Mouse (Mus musculus) urinary bladder, postnatal 14 days (tissue): ENCODE results near the gene Fbxo41.

Source experiments
- DNase-seq: peaks from one replicate; pipeline ENCODE4 v3.0.0; 2021; ENCODE audit warnings: low spot score

Fbxo41 gene

DNA sequence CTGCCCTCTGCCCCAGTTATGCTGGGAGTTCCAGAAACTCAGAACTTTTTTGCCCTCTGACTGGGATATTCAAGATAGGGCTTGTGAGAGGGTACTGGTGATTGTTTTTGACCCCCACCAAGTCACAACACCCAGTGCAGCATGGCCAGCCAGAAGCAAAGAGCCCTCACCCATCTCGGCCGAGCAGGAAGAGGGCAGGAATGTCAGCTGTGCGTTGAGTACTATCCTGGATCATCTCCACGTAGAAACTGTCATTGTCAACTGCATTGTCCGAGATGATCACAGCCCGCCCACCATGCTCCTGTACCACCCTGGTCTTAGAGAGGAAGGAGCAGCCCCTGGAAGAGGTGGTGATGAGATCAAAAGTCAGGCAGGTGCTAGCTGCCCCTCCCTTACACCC lies 55.4 kb downstream of the Fbxo41 start:
- no peak for DNase-seq

DNA sequence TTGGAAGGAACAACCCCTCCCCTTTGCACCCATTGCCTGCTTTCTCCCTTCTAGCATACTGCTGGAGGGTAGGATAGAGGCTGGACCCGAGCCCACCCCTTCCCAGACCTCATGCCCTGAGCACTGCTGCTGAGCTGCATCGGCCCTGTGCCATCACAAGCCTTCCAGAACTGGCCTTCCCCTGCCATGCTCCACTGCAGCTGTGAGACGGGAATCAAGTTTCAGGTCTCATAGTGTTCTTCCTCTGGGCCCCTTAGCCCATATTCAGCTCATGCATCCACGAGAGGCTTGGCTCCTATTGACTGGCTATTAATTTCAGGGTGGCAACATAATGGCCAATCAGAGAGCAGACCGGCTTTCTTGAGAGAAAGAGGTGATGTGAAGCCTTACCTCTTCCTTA lies 57.5 kb downstream of the Fbxo41 start:
- no peak for DNase-seq

DNA sequence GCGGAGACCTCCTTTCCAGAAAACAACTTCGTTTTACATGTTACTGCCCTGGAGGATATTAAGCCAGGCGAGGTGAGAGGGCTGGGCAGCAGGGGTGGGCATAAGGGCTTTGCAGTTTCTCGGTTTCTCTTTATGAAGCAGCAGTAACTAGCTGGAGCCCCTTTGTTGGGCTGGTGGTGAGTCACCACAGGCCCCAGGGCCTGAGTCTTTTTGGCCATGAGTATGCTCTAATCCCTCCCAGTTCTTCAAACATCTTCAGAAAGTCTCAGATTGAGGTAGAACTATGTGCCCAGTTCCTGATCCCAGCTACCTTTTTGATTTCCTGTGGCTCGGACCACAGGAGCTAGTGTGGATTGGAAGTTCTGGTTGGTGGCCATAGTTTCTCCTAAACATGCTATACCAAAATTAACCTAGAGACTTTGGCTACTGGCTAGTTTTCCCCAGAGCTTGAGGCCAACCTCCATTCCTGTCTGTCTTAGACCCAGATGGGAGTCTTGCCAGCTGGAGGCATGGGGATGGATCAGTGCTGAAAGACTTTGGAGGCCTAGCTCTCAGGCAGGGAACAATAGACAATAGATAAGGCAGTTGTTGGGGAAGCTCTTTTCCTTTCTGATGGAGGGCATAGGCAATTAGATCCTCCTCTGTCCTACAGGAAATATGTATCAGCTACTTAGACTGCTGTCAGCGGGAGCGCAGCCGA lies 58.4 kb downstream of the Fbxo41 start:
- DNase-seq: no peak

DNA sequence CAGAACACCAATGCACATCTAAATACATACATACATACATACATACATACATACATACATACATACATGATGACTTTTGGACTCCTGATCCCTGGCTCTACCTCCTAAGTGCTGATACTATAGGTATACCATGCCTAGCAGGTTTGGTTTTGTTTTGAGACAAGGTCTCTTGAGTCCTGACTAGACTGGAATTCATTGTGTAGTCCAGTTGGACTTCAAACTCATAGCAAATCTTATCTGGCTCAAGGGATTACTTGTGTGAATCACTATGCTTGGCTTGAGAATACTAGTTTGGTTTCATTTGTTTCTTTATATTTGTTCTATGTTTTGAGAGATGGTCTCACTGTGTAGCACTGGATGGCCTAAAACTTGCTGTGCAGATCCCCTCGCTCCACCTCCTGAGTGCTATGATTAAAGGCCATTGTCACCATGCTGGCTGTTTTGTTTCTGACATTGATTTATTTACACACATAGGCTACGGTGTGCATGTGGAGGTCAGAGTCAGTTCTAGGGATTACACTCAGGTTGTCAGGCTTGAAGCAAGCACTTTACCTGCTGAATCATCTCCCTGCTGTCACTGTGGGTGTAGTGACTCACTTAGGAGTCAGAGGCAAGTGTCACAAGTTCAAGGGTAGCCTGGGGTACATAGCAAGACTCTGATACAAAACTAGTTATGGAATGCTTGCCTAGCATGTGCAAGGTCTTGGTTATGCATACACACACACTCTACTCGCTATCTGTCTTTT lies 59.1 kb downstream of the Fbxo41 start:
- no peak for DNase-seq

DNA sequence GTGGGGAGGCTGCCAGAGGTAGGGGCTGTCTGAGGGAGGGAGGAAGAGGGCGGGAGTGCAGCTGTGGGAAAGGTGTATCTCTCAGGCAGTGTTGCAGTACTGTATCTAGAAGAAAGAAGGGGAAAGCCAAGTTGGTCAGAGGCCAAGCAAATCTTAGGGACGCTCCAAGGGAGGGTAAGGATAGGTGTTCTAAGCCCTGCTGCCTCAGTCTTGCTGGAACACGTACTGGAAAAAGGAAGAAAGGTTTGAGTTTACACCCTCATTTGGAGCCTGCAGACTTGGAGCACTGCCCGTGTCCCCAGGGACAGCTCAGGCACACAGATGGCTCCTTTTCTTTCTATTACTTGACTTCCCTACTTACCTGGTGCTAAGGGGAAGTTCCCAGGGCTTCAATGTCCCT lies 61.7 kb downstream of the Fbxo41 start:
- DNase-seq: no peak

DNA sequence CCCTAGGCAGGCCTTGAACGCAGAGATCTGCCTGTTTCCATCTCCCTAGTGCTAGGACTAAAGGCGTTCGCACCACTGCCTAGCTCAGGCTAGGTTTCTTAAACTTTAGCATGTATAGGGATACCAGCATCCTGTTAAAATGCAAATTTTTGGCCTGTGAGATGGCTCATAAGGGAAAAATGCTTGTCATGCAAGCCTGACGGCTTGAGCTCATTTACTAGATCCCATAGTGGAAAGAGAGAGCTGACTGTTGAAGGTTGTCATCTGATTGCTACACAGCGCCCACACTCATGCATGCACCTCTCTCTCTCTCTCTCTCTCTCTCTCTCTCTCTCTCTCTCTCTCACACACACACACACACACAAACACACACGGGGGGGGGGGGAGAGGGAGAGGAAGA lies 66.2 kb downstream of the Fbxo41 start:
- DNase-seq: no peak

DNA sequence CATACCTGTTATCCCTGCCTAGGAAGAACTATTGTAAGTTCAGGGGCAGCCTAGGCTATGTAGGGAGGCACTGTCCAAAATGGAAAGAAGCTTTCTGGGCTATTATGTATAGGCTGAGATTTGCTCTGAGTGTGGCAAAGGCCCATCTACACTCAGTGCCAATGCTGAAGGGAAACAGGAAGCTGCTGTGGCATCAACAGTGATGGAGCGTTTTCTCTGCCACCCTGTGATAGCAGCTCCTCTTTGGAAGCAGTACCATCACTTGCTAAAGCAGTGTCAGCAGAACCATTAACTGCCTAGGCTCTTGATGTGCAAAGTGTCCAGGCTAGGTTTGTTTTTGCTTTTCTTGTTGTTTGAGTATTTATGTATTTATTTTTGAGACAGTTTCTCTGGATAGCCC lies 66.6 kb downstream of the Fbxo41 start:
- no peak for DNase-seq

DNA sequence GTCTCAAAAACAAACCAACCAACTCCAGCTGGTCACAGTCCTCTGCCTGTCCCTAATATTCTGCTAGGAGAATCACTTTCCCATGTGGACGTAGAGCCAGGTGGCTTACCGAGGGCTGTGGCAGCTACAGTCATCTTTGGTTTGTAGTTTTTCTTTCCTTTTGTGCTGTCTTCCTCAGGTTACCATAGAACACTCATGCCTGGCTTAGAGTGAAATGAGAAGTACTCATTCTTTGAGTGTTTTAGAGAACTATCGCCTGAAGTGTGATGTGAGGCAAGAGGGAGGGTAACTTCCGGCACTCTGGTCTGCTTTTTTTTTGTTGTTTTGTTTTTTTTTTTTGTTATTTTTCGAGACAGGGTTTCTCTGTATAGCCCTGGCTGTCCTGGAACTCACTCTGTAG lies 68.9 kb downstream of the Fbxo41 start:
- DNase-seq: no peak

DNA sequence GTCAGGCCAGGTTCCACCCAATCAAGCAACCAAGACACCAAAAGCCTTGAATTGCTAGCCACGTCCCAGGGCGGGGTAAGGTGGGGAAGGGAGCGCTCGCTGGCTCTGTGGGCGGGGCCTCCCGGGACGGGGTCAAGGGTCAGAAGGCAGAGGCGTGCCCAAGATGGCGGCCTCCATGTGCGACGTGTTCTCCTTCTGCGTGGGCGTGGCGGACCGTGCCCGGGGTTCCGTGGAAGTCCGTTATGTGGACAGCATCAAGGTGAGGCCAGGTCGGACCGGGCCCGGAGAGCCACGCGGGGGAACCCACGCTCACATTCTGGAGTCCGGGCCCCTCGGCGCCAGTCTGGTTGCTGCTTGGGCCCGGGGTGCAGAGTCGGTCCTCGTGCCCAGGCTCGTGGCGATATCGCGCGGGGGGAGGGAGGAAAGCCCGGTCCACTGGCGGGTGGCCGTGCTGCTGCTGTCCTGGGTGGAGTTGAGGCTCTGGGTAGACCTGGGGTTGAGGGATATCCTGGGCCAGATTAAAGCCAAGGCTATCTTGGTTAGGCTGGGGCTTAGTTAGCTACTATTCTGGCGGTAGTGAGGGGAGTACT lies 70.9 kb downstream of the Fbxo41 start, which contains the start of gene Smyd5:
Smyd5 (plus strand) TSS at position 148 of the 590 bp plus-strand sequence.
- peak; percentile 87 for DNase-seq

DNA sequence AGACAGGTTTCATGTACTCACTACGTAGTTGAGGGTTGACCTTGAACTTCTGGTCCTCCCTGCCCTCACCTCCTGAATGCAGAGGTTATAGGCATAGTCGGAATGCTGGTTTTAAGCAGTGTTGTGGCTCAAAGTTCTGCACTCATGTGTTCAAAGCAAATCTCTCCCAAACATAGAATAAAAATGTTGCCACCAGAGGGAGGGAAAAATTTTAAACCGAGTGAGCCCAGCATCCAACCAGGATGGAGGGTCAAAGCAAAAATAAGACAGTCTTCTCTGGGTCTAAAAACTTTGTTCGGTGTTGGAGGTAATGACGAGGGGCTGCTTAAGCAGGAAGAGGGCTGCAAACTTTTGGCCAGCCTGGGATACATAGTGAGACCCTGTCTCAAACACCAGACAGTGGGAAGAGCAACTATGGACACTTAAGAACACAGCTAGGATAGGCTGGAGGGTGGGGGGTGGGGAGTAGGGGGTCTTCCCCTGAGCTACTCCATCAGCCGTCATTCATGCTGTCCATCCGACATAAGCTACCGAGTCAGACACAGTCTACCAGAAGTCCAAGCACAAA lies 71.4 kb downstream of the Fbxo41 start:
- DNase-seq: no peak

DNA sequence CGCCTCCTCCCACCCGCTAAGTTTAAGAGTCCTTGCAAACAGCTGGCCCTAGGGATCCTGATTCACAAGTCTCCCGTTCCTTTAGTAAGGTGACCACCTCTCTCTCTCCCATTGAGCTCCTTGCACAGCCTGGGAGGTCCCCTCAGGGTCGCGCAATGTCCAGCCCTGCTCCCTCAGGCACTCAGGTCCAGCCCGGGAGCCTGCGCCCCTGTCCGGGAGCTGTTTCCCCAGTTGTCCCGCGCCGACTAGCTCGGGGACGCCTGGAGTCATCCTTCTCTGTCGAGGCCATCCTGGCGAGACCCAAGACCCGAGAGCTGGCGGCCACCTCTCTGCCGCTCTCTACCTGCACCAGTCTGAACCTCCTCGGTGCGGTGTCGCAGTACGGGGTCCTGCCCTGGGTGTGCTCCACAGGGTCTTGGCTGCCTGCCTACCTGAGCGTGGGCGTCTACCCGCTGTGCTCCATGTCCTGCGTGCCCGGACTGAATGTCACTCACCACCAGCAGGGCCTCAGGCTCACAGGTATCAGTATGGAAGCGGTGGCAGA lies 78.9 kb downstream of the Fbxo41 start, which contains the start of gene Noto:
Noto (plus strand) TSS at position 51 of the 544 bp plus-strand sequence.
- no peak for DNase-seq
